Mouse (Mus musculus) right cerebral cortex, adult 2 months (tissue): ENCODE data around the gene Wdr76.
"Not testable (repeated sequence)": the region's sequence is repeated elsewhere in the genome, so short reads cannot be mapped to it uniquely, and the experiment has no call there.

Experiments
- DNase-seq, 2 experiments: peaks; one replicate each; pipeline ENCODE4 v3.0.0; 2021 to 2022; ENCODE audit warnings: low spot score in 2 of 2

The Wdr76 gene

DNA sequence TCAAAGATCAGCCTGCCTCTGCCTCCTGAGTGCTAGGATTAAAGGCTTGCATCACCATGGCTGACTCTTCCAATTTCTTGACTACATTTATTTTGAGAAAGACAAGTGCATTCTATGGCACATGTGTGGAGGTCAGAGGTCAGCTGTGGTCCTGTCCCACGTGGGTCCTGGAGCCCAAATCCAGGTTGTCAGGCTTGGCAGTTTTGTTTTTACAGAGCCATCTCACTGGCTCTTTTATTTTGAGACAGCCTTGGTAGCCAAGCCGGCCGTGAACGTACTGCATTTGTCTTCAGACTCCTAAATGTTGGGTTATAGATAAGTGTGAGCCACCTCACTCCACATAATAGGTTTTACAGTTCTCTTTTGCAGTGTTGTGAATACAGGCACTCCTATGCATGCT, 12.2 kb downstream of the Wdr76 start:
- DNase-seq: not testable (repeated sequence)

DNA sequence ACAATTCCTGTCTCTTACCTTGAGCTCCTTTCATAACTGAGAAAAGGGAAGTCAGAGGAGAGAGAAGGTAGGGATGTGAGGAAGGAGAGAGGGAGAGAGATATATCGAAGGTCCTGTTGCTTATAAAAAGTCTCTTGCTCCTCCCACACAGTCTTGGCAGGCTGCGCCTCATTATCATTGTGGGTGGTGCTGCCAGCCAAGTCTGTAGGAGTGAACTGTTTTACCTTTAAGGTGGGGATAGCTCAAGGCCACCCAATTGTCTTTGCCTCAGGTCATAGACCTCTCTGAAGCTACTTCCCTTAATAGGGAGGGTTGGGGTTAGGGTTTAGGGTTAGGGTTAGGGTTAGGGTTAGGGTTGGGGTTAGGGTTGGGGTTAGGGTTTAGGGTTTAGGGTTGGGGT, 15.5 kb downstream of the Wdr76 start:
- DNase-seq: peak; percentile 39 to 52

DNA sequence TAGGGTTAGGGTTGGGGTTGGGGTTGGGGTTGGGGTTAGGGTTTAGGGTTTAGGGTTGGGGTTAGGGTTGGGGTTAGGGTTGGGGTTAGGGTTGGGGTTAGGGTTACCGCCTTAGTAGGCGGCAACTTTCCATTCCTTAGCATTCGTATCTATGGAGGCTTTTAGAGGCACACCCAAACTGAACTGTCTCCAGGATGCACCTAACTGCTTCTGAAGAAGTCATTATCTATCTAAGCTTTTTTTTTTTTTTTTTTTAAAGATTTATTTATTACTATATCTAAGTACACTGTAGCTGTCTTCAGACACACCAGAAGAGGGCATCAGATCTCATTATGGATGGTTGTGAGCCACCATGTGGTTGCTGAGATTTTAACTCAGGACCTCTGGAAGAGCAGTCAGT, 16.3 kb downstream of the Wdr76 start:
- not testable (repeated sequence) for DNase-seq

DNA sequence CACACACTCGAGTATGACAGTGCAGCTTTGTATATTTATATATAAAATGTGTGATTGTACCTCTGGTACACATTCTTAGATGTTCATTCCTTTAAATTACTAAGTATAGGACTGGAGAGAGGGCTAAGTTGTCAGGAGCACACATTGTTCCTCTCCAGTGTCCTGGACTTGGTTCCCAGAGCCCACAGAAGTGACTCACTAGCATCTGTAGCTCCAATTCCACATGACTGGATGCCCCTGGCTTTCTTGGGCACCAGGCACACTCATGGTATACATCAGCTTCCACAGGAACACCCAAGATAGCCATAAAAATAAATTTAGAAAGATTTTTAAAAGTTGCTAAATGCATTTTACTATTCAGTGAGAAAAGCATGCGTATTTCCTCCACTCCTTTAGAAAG, 18.5 kb downstream of the Wdr76 start:
- DNase-seq: peak; percentile 25 to 31

DNA sequence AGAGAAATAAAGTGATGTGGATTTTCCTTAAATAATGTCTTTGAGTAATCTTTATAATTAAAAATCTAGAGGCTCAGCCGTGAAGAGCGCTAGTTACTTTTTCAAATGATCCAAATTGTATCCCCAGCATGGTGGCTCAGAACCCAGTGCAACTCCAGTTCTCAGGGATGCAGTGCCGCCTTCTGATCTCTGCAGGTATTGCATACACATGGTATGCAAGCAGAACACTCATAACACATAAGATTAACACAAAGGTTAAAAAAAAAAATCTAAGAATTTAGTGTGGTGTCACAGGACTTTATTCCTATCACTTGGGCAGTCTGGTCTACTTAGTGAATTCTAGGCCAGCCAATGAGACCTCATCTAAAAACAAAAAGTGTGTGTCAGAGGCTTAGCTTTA, 38.3 kb downstream of the Wdr76 start:
- DNase-seq: no peak

DNA sequence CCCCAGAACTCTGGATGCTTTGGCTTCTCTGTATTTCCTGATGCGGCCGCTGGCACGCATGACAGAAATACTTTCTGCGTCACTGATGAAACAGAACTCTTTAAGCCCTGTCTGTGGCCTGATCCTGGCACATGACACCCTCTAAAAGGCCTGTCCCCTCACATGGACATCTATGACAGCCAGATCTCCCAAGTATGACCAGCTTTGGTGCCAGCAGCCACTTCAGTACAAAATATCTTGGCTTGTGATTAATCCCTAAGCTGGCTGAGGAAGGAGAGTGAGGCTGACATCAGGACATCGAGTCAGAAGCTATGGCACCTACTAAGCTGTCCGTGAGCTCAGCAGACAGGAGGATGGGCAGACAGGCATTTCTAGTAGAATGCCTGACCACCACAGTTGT, 43.1 kb downstream of the Wdr76 start:
- DNase-seq: no peak

DNA sequence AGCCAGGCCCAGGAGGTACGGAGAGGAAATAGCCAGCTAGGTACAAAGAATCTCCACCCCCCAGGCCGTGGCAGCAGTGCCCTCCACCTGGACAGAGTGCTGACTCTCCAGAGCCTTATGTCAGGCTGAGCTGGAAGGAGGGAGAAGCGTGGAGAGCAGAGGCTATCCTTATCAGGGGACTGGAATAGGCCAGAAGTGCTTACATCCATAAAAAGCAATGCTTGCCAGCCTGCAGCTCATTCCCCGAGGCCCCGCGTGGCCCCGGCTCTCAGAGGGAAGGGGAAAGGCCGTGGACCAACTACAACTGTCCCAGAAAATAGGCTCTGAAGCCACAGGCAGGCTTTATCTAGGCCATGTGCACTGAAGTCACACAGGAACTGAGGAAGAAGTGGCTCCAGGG, 44.7 kb downstream of the Wdr76 start:
- DNase-seq: no peak

DNA sequence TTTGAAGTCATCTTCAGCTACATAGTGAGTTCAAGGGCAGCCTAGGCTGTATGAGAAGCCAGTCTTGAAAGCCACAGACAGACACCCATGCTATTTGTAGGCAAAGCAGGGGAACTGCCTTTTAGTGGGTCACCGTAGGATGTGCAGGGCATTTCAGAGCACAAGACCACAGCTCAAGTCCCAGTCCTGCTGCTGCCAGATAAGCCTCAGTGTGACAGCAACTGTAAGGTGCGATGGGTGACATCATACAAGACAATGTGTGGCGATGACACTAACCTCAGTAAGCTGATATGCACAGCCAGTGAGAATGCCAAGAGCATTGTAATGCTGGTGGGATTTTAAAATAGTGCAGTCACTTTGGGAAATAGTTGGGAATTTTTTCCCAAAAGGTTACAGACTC, 56.6 kb downstream of the Wdr76 start:
- DNase-seq: no peak

DNA sequence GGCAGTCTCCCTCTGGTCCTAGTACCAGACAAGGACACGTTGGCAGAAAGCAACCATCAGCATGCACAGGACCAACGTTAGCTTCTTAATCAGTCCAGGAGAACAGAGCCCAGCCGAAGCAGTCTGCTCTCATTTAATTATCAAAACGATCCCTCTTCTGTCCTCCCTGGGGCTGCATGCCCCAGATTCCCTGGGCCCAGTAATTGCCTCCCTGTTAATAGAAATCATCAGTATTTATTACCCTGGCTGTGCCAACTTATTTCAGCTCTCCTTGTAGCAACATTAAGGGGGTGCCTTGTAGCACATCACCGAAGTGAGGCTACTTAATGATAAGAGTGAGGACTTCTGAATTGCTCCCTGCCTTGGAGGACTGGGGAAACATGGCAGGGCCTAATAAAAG, 59.4 kb downstream of the Wdr76 start:
- no peak for DNase-seq

DNA sequence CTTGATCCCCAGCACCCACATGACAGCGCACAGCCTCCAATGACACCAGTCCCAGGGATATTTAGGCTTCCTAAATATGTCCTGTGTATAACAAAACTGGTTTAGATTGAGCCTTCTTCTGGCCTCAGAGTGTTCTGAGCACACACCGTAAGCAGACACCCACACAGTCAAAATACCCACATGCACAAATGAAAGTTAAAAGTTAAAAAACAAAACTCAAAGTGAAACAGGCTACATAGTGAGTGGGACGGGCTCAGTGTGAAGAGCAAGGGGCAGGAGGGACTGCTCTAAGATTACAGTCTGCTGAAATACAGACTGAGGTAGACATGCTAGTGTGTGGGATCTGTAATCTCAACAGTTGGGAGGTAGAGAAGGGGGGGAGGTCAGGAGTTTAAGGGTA, 63.5 kb downstream of the Wdr76 start:
- no peak for DNase-seq

DNA sequence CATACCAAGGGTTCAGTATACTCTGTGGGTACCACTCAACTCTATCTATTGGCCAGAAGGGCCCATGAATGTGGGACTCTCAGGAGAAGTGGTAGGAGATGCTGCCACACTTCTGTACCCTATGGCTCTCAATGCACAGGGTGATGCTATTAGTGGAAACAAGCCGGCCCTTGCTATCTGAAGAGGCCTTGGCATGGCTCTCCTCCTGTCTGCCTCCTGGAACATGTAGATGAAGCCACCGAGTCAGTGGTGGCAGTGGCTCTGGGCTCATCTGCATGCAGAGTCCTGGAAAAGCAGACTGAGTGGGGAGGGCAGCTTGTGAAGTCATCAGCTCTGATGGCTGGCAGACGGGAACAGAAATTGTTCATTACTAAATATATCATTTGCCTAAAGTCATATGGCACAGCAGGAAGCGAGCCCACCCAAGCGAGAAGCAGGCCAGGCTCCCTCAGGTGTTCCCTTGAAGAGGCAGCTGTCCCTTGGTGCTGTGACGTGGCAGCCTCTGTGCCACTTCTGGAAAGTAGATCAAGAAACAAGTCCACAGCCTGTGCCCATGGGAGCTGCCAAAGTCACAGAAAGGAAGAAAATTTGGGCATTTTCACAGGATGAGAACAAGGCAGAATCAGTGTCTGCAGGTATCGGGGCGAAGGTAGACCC, 64.6 kb downstream of the Wdr76 start:
- DNase-seq: peak in 1 of 2 experiments; percentile 34

DNA sequence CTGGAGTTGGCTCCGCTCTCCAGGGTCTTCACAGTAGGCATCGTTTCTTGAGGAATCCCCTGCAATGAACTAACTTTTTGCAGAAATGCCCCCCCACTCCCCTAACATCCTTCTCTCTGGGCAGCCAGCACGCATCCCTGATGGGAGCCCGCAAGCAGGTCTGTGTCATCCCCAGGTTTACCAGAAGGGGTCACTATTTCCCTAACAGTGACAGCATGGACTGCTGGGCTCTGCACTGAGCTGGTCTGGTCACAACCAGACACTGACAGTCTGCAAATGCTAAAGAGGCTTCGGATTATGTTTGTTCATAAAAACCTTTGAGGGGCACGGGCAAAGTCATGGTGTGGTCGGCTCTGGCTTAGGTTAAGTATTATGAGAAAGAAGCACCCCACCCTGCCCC, 65.3 kb downstream of the Wdr76 start:
- DNase-seq: peak; percentile 90 to 94

DNA sequence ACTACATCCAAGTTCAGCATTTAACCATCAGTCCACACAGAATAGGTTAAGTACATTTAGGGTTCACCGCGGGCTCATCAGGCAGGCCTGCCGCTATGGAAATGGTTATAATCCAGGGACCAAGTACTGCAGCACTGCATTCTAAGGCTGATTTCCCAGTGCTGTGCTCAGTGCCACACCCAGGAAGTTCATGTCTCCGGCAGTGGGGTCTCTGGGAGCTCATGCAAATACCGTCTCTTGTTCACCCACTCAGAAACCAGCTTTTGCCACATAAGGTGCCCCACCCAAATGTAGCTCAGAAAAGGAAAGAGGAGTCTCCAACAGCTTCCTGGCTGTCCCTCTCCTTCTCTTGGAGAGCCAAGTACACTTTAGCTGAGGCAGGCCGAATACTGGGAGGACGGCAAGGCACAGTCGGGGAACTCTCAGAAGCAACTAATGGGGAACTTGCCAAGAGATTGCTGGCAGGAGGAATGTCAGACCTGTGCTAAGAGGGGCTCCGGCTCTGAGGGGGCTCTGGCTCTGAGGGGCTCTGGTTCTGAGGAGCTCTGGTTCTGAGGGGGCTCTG, 67.6 kb downstream of the Wdr76 start:
- no peak for DNase-seq

DNA sequence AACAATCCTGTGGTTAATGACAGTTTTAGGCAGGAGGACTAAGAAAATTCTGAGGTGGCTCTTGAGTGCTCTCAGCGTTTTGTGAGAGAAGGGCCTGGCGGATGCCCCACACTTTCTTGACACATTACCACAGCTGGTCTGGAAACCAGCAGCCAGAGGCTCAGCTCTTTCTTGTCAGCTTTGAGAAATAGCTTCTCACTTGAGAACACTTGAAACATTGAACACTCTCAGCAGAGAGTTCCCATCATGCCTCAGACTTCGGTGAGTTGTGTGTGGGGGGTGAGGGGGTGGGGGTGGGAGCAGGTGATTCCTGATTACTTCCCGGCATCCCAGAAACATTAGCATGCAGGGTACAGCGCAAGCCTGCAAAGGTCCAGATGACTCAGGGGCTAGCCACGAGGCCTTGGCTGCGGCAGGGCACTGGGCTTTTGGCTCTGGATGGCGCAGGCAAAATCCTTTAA, 69.2 kb downstream of the Wdr76 start:
- DNase-seq: no peak

DNA sequence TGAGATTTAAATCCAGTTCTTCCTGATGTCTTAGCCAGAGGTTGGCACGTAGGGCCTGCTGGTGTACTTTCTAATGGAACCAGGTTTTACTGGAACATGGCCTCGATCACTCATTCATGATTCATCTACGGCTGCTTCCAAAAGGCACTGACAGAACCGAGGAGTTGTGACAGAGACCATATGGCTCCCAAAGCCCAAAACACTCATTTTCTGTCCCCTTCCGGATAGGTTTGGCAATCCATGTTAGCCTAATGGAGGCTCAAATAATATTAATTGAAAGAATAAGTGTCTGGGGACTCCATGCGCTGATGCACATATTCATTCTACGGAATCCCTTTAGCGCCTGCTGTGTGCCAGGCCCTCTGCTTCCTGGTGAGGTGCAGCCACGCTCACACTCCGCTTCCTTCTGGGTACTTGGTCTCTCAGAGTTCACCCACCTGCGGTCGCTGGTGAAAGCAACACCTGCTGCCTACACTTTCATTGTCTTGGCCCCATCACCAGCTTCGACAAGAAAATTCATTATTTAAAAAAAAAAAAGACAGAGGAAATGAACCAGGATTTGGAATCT, 76.4 kb downstream of the Wdr76 start:
- DNase-seq: no peak

DNA sequence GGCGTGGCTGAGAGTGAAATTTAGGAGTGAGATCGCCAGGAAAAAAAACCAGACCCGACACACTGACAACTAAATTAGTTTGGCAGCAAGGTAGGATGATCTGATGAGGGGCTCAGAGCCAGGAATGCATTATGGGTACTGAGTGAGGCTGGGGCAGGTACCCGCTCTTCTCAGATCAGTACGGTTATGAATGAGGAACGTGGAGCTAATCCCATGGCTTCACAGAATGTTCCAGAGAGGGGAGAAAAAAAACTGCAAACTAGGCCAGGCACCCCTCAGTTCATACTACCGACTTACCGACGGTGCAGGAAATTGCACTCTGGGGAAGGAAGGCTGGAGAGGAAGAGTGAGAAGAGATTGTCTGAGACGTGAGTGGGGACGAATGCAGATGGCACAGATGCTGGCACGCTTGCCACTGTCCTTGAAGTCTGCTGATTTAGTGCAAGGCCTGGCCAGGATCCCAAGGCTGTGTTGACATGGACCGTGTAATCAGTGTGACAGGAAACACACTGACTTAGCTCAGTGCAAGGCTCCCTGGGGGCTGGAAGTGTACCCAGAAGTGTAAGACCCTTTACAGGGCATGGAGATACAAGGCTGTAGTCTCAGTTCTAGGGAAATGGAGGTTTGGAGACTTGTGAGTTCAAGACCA, 77.1 kb downstream of the Wdr76 start:
- no peak for DNase-seq

DNA sequence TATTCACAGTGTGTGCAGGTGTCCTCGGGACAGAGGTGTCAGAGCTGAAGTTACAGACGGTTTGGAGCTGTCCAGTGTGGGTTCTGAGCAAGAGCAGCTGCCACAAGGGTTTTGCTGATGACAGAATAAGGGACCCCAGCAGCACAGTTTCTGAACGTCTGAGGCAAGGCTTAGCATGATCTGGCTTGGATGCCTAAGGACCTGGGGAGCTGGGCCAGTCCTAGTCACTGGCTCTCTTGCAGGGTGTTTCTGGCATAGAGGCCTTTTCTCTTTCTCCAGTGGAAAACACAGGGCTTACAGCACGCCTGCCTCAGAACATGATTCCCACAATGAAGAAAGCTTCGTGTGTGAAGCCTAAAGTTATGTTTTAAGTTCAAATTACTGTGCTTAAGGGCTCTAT, 78.2 kb downstream of the Wdr76 start:
- DNase-seq: no peak

DNA sequence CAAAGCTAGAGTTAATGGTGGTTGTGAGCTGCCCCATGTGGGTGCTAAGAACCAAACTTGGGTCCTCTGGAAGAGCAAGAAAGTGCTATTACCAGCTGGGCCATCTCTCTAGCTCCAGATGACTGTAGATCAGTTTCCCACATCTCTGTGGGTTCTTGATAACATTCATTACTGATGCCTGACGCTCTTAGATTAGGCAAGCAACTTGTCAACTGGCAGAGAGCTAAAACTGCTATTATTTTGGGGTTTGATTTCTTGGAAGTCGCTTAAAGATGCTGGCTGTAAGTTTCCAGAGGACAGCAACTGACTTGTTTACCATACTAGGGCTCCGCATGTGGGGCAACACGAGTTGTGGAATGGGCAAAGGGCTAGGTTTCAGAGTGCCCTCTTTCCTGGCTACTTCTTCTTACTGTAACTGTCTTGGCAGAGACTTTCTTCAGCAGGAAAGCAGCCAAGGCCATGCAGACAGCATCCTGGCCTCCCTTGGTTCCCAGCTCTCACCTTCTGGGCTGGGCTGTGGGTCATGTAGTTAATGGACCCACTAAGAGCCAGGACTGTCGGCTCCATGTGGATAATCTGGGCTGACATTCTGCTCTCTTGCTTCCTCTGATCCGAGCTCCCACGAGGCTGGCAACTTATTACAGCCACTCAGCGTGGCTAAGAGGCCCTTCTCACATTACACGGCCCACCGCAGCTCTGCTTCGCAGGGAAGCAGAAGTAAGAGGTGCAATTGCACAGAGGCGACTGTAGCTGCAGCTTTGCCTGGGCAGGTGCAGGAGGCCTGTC, 81.2 kb downstream of the Wdr76 start:
- DNase-seq: no peak

DNA sequence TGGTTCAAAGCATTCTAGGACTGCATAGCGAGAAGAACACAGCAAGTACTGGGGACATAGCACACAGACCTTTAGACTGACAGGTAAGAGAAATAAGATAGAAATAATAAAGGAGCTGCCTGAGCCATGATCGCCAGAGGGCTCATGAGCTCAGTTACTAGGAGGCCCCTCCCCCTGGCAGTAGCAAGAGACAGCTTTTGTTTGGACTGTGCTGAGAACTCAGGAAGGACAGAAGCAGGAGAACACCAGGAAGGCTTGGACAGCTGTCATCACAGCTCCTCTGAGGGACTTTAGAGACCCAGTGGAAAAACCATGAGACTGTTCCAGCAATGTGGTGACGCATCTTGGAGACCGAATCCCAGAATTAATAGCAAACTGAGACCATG, 81.8 kb downstream of the Wdr76 start:
- no peak for DNase-seq

DNA sequence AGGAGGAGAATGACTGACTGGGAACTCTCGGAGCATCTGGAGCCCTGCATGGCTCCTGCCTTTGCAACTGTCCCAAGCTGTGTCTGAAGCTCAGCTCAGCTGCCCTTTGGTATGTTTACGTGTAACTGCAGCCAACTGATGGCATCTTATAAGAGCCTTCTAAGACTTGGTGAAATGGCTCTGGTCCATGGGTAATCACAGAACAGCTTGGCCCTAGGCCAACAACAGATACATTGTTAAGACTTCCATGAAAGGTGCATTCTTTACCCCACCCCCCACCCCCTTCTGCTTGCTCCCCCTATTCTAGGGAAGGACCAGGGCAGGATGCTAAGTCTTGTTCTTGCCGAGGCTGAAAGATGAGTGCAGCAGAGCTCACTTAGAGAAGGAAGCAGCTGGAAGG, 87.6 kb downstream of the Wdr76 start:
- DNase-seq: no peak
